Mouse (Mus musculus): ENCODE measurements around the gene Slc7a14. TPM values are rescaled to one million over a fixed set of nuclear protein-coding genes. Genes with fewer than 3 reads are reported as not detected.

The Slc7a14 gene
- total RNA-seq, 2 experiments from 2014 or later = 0.02 to 0.10 TPM

GRCm38 (mm10) chr3:31266941-31267340 is 43.2 kb downstream of the Slc7a14 start:
- no peak for DNase-seq
- intact Hi-C loops (cut with DNase I; ENCODE audit: low total_unique reads) = no loop called here

- DNase-seq = no peak
- intact Hi-C loops (cut with DNase I; ENCODE audit: low total_unique reads) = no loop called here
These were observed 46.6 kb downstream of the Slc7a14 start for GRCm38 (mm10) chr3:31263535-31263934.

- DNase-seq = no peak
- intact Hi-C loops (cut with DNase I; ENCODE audit: low total_unique reads) = no loop called here
These were observed 48.7 kb downstream of the Slc7a14 start for GRCm38 (mm10) chr3:31261418-31262014.

GRCm38 (mm10) chr3:31260964-31261346 is 49.2 kb downstream of the Slc7a14 start:
- no peak for DNase-seq
- intact Hi-C loops (cut with DNase I; ENCODE audit: low total_unique reads) = no loop called here

DNA sequence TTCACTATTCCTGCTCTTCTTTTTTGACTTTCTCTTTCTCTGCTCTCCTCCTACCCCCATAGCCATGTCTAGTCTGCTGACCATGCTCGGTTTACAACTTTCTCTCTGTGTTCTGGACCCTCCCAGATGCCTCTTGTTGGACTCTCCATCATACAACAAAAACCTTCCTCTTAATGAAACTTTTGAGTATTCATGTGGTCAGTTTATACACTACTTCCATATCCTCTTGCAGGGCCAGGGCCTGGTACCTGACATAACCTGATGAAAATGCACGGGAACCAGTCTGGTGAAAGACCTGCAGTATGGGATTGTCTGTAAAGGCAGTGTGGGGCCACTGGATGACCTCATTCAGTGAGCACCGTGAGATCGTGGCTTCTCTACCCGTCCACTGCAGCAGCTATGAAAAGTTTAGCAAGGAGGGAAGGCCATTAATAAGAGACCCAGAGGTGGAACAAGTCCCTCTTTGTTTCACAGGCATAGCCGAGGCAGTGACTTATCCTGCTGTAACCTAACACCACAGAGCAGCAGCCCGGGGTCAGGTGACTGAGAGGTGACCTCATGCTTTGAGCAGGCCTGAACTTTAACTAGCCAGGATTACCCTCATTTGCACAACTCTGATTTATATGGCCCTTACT is 49.7 kb downstream of the Slc7a14 start:
- DNase-seq = peak; percentile 27
- intact Hi-C loops (cut with DNase I; ENCODE audit: low total_unique reads) = no loop called here

GRCm38 (mm10) chr3:31259553-31260255 is 50.5 kb downstream of the Slc7a14 start:
- no peak for DNase-seq
- intact Hi-C loops (cut with DNase I; ENCODE audit: low total_unique reads) = no loop called here

- DNase-seq = no peak
- intact Hi-C loops (cut with DNase I; ENCODE audit: low total_unique reads) = no loop called here
These were observed 55.8 kb downstream of the Slc7a14 start for GRCm38 (mm10) chr3:31254427-31254826.

DNA sequence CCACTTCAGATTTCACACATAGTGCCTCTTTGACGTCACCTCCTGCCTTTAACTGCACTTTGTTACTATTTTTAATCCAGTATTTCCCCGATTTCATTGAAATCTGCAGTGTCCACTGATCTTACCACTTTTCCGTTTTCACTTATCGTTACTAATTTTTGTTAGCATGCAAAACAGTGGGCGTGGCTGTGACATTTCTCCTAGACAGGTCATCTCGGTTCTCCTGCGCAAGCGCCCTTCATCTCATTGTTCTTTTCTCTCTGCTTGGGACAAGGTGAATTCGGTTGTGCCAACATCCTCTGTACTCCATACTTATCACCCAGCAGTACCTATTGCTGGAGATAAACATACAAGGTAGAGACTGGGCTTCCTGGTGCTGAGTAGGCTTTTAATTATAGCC is 56.3 kb downstream of the Slc7a14 start:
- intact Hi-C loops (cut with DNase I; ENCODE audit: low total_unique reads) = no loop called here
- no peak for DNase-seq

DNA sequence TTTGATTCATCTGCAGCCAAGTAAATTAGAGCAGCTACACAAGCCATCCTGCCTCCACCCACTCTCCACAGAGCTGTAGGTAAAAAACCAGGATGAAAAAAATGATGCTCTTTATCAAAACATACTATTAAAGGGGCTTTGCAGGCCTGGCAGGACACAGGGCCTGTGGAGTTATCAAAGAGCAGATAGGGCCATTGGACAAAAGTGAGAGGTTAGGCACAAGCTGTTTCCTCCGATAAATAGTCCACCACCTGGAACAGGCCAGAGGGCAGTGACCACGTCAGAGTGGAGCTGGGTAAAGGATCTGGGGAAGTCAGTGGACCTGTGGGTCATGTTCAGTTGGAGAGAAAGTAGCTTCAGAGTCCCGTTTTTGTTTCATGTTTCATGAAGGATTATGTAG is 57.6 kb downstream of the Slc7a14 start:
- intact Hi-C loops (cut with DNase I; ENCODE audit: low total_unique reads) = no loop called here
- DNase-seq = no peak

DNA sequence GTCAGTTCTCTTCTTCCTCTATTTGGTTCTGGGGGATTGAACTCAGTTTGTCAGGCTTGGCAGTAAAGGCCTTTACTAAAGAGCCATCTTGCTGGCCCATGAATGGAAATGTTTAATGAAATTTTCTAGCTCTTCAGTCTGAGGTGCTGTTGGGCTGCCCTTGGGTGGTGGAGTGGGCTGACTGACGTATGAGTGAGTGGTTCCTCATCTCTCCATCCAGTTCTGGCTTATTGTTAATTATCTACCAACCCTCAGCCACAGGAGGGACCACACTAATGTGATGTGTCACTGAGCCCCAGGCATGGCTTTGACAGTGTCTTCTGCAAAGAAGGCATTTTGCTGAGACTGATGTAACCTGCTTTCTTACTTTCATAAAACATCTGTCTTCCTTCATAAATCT is 66.7 kb downstream of the Slc7a14 start:
- intact Hi-C loops (cut with DNase I; ENCODE audit: low total_unique reads) = no loop called here
- no peak for DNase-seq

GRCm38 (mm10) chr3:31240840-31241239 is 69.3 kb downstream of the Slc7a14 start:
- DNase-seq = no peak
- intact Hi-C loops (cut with DNase I; ENCODE audit: low total_unique reads) = no loop called here

DNA sequence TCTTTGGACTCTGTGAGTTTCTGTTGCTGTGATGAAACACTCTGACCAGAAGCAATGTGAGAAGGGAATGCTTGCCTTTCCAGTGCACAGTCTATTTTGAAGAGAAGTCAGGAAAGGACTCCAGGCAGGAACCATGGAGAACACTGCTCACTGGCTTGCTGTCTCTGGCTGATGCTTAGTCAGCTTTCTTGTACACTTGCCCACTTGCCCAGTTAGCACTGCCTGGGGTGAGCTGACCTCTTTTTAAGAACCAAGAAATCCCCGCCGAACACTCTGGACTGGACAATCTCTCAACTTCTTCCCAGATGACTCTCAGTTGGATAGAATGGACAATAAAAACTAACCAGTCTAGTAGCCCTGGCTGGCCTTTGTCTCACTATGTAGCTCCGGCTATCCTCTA is 70.5 kb downstream of the Slc7a14 start:
- intact Hi-C loops (cut with DNase I; ENCODE audit: low total_unique reads) = no loop called here
- no peak for DNase-seq

- intact Hi-C loops (cut with DNase I; ENCODE audit: low total_unique reads) = no loop called here
- DNase-seq = no peak
These were observed 72.2 kb downstream of the Slc7a14 start for GRCm38 (mm10) chr3:31237936-31238335.

- intact Hi-C loops (cut with DNase I; ENCODE audit: low total_unique reads) = no loop called here
These were observed 74.0 kb downstream of the Slc7a14 start for GRCm38 (mm10) chr3:31236146-31236545.

DNA sequence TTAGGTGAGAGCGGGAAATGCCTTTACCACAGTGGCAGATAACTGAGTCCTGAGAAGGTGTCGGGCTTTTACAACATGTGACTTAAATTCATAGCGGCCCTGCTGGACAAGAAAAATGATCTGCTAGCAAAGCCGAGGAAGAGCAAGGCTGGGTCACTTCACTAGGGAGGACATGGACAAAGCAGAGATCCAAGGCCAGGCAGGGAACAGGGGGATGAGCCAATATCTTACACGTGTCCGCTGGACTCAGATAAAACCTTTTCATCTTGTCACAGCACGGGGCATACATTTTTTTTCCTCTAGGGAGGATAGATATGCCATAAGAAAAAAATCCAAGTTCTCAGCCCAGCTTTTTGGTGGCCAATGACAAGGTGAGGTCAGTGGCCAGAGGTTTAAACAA is 75.8 kb downstream of the Slc7a14 start:
- intact Hi-C loops (cut with DNase I; ENCODE audit: low total_unique reads) = no loop called here
- DNase-seq = no peak

More at GRCm38 (mm10) chr3:31236146-31236545, 74.0 kb downstream of the Slc7a14 start:
- no peak for DNase-seq

GRCm38 (mm10) chr3:31233746-31234312 is 76.3 kb downstream of the Slc7a14 start:
- intact Hi-C loops (cut with DNase I; ENCODE audit: low total_unique reads) = no loop called here
- DNase-seq = no peak

DNA sequence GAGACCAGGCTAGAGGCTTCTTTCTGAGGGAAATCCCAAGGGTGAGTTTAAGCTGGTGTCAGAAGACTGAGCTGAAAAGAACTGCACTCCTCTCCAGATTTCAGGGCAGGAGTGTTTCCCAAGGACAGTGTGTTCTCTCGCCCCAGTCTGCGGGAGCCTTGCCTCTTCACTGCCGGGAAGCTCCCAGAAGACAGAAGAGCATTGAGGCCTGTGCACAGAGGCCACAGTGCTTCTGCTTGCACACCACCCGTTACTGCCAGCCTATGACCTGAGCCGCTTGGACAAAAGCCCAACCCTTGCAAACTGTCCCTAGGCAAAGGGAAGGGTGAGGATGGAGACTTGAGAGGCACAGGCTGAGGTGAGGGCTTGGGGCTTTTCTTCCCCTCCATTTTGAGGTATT is 80.9 kb downstream of the Slc7a14 start:
- intact Hi-C loops (cut with DNase I; ENCODE audit: low total_unique reads) = no loop called here
- DNase-seq = no peak

DNA sequence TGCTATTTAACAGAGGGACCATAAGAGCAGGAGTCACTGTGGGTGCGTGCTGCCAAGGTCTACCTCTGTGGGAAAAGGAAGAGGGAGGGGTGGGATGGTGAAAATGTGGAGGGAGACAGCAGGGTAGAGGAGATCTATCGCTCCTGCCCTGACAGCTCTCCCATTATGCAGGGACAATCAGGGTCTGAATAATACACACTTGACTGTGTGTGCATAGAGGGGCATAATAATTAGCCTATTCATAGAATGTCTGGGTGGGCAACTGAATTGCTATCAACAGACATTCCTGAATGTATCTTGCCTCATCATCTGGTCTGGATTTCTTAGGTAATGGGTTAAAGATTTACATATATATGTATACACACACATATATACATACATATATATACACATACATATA is 81.7 kb downstream of the Slc7a14 start:
- intact Hi-C loops (cut with DNase I; ENCODE audit: low total_unique reads) = no loop called here
- no peak for DNase-seq

- intact Hi-C loops (cut with DNase I; ENCODE audit: low total_unique reads) = no loop called here
- DNase-seq = no peak
These were observed 86.6 kb downstream of the Slc7a14 start for GRCm38 (mm10) chr3:31223551-31223950.

GRCm38 (mm10) chr3:31220040-31220439 is 90.1 kb downstream of the Slc7a14 start:
- DNase-seq = no peak
- intact Hi-C loops (cut with DNase I; ENCODE audit: low total_unique reads) = no loop called here

GRCm38 (mm10) chr3:31219483-31219882 is 90.7 kb downstream of the Slc7a14 start:
- intact Hi-C loops (cut with DNase I; ENCODE audit: low total_unique reads) = no loop called here
- DNase-seq = no peak
